Mouse (Mus musculus) MEL-GATA-1-ER (cell line): ENCODE data around the gene Psmd9.

Source experiments
- DNase-seq: peaks from one replicate; pipeline ENCODE4 v3.0.0-alpha.2; 2012; ENCODE audit warnings: low read depth; ENCODE audit errors: extremely low read depth

Gene Psmd9

DNA sequence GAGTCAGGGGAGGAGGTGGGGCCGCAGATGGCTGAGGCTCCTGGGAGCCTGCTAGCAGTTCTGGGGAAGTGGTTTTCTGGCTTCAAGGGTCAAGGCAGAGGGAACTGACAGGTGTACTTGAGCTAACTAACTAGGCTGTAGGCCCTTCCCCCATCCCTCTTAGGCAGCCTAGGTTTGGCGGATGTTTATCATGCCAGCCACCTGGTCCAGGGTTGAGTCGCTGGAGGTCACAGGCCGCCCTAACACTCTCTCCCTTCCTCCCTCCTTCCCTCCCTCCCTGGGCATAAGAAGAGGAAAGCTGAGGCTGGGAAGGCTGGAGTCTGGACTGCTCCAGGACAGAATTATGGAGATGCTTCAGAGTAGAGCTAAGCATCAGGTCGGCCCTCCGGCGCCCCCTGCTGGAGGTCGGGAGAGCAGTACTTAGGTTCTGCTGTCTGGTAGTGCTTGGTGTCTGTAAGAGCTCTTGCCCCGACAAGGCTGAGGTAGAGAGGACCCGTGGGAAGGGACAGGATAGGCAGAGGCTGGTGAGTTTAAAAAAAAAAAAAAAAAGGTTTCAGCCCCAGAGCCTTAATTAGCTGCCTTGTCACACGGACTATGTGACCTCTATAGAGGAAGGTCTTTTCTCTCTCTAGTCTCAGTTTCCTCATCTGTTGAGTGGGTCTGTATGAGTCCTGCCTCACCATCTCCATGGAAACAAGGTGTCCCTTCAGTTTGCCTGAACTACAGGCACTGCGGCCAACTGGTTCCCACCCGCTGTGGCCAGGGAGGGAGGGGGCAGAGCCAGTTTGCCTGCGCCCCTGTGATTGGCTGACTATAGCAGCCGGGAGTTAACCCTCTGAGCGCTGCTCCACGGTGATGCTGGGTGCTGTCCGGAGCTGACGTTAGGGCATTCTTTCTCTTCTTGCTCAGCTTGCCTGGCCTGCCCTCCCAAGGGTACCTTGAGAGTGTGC lies 19.5 kb upstream of the Psmd9 start:
- DNase-seq: peak; percentile 46

DNA sequence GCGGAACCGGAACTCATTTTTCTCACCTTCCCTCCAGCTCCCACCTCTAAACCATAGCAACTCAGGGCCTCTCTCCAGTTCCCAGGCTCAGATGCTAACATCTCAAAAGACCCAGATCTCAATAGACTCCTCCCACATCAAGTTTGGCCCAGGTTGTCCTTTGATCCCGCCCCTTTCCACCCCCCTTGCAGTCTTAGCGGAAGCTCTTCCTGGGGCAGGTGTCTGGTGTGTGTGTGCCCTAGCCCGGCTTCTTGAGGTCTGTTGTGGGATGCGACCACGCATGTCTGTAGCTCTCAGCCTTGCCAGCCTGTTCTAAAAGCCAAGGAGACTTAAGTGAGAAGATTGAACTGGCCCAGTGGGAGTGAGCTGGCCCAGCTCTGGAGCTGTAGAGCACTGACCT lies 18.6 kb upstream of the Psmd9 start:
- no peak for DNase-seq

DNA sequence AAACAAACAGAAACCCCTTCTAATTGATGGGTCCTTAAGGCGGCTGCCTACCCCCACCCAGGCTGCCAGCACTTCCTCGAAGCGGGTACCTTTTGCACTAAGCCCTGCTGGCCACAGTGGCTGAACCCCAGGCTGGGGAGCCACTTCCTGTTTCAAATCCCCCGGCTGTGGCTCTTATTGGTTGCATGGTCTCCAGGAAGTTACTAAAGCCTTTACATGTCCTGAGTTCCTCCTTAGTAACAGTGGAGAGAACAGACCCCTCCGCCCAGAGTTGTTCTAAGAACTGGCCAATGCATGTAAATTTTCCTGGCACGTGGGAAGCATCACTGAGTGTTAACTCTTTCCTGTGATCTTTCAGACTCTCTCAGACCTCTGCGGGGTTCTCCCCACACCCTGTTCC lies 18.1 kb upstream of the Psmd9 start:
- peak; percentile 79 for DNase-seq

DNA sequence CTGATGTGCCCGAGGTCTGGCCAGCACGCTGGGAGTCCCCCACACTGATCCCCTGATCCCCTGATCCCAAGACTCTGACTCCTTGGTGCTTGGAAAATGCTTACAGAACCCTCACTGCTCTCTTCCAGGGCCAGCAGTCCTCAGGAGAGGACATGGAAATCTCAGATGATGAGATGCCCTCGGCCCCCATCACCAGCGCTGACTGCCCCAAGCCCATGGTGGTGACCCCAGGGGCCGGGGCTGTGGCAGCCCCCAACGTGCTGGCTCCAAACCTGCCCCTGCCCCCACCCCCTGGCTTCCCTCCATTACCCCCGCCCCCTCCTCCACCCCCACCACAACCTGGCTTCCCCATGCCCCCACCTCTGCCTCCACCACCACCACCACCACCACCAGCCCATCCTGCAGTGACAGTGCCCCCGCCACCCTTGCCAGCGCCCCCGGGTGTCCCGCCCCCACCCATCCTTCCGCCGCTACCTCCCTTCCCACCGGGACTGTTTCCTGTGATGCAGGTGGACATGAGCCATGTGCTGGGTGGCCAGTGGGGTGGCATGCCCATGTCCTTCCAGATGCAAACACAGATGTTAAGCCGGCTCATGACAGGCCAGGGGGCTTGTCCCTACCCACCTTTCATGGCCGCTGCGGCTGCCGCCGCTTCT lies 17.4 kb upstream of the Psmd9 start:
- DNase-seq: no peak

DNA sequence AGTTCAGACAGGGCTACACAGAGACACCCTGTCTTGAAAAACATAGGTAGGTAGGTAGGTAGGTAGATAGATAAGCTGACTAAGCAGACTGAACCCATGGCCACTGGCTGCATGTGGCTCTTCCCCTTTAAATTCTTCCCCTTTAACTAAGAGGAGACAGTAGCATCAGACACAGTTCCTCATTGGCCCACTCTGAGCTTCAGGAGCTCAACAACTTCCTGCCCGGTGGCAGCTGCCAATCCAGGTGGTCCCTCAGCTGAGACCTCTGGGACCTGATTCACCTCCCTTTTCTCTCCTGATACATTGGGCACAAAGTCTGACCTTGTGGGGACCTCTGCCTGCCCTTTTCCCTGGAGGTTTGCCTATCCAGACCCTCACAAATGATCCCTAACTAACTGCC lies 16.3 kb upstream of the Psmd9 start:
- no peak for DNase-seq

DNA sequence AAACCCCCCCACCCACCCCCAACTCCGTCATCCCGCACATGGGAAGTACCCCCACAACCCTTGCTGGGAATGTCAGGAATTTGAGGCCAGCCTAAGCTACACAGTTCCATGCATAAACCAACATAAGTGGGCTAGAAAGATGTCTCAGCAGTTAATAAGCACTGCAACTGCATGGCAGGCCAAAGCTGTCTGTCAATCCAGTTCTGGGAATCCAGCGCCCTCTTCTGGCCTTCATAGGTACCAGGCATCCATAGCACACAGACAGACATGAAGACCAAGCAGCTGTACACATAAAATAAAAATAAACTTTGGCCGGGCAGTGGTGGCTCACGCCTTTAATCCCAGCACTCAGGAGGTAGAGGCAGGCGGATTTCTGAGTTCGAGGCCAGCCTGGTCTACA lies 13.8 kb upstream of the Psmd9 start:
- DNase-seq: peak; percentile 62

DNA sequence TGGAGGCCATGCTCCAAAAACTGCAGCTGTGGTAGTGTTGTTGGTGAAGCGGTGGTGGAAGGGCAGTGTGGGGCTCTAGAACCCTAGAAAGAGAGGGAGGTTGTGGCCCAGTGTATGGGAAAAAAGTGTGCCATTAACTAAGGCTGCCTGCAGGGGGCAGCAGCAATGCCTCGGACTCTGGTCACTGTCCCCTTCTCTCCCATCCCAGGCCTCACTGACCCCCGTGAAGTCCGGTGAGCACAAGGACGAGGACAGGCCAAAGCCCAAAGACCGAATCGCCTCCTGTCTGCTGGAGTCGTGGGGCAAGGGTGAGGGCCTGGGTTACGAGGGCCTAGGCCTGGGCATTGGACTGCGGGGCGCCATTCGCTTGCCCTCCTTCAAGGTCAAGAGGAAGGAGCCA lies 12.4 kb upstream of the Psmd9 start:
- DNase-seq: no peak

DNA sequence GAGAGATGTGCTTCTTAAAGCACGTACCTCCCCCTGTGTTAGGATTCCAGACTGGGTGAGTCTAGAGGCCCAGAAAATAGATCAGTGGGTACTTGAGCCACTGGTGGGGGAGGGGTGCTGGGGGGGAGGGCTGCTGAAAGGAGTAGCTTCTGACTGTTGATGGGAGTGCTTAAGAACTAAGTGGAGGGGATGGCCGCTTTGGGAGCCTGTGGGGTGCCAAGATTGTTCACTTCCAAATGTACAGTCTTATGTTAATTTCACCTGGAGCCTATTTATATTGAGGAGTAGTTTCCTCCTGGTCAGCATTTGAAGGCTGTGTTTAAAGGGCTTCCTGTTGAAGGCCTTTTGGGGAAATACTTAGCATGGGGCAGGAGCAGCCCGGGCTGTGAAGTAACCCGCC lies 11.2 kb upstream of the Psmd9 start:
- DNase-seq: no peak

DNA sequence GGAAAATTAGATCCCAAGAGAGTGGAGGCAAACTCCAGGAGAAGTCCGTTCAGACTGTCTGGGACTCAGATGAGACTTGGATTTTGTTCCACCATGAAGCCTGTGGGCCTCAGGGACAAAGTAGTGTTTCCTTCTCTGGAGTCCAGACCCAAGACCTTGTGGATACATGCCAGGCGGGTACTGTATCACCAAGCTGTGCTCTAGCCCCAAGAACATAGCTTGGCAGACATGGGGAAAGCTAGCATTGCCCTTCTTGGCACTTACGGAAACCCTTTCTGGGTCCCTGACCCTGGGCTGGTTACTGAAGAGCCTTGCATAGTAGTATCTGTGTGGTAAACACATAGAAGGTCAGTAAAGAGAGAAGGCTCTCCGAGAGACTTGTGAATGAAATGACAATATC lies 9.8 kb upstream of the Psmd9 start:
- no peak for DNase-seq

DNA sequence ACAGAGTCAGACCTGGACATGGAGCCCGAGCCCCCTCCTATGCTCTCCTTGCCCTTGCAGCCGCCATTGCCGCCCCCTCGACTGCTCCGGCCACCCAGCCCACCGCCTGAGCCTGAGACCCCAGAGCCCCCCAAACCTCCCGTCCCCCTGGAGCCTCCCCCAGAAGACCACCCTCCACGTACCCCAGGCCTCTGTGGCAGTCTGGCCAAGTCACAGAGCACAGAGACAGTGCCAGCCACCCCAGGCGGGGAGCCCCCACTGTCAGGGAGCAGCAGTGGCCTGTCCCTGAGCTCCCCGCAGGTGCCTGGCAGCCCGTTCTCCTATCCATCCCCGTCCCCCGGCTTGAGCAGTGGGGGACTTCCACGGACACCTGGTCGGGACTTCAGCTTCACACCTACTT lies 9.3 kb upstream of the Psmd9 start:
- DNase-seq: no peak

DNA sequence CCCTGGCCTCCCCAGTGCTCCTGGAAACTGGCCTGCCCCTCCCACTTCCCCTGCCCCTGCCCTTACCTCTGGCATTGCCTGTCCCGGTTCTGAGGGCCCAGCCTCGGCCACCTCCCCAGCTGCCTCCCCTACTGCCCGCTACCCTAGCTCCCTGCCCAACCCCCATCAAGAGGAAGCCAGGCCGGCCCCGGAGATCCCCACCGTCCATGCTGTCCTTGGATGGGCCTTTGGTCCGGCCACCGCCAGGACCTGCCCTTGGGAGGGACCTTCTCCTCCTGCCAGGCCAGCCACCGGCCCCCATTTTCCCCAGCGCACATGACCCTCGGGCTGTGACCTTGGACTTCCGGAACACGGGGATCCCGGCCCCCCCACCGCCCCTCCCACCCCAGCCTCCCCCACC lies 8.9 kb upstream of the Psmd9 start:
- no peak for DNase-seq

DNA sequence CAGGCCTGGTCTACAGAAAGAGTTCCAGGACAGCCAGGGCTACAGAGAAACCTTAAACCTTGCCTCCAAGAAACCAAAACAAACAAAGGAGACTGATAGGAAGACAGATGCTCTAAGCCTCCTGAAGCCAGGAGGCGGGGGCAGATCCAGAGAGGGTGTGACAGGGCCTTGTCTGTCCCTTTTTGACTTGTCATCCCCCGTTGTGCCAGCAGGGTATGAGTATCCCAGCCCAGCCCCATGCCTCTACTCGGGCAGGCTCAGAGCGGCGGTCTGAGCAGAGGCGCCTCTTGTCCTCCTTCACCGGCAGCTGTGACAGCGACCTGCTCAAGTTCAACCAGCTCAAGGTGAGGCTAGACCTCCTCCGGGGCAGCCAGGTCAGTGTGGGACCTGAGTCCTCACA lies 6.3 kb upstream of the Psmd9 start:
- no peak for DNase-seq

DNA sequence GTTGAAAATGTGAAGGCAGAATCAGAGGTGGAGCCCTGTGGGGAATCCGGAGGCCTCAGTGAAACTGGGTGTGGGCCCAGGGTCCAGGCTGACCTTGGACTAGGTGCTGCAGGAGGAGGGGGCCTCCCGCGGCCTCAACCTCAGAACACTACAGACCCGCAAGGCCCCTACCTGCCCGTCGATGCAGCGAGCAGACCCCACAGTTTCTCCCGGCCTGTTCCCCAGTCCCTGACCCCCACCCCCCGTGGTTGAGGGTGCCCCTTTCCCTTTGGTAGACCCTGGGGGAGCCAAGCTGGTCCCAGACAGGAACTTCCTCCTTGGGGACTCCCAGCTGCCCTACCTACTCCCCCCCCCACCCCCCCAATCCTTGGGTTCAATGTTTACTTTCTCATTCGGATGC lies 2.8 kb upstream of the Psmd9 start:
- no peak for DNase-seq

DNA sequence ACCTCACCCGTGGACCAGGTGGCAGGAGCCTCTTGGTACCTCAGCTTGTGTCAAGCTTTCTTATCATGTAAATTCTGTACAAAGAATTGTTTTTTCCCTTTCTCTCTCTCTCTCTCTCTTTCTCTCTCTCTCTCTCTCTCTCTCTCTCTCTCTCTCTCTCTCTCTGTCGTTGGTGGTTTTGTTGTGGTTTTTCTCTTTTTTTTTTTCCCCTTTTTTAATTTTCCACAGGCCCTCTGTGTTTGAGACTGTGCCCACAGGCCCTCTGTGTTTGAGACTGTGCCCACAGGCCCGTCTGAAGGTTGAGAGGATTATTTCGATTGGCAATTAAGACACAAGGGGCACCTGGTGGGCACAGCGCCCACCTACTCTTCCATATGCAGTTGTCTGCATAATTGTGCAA lies 1.6 kb upstream of the Psmd9 start:
- DNase-seq: no peak

DNA sequence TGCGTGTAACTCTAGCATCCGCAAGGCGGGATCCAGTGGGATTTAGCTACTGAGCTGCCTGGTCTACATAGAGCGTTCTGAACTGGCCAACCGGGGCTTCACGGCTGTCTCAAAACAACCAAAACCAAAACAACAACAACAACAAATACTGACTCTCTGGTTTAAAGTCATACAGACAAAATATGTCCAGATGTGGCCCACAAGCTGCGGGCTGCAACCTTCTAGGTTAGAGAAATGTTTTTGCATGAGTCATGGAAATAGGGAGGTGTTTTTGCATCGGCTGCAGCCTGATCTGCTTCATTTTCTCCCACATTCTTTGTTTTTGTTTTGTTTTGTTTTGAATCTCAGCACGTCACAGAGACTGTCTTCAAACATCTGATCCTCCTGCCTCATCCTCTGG lies 1.2 kb downstream of the Psmd9 start:
- DNase-seq: no peak

DNA sequence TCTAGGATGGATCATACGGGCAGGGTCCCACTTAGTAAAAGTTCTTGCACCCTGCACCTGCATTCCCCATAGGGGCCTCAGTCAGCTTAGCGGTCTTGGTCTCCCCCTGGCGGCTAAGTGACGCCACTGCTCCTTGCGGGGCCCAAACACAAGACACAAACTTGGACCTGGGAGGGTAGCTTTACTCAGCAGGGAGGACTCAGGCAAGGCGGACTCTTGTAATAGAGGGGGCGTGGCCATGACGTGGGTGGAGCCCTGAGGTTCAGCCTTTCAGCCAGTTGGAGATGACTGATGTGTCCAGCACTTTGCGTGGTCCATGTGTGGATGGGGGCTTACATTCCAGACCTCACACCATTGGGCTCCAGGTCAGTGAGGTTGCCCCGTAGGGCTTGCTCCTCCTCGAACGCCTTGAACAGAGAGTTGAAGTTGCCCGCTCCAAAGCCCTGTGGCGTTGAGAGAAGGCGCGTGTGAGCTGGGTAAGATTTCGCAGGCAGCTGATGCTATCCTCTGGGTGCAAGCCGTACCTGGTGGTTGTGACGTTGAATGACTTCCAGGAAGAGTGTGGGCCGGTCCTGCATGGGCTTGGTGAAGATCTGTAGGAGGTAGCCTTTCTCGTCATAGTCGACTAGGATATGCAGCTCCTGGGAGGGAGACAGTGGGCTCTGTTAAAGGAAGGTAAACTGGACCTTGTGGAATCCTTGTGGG lies 2.6 kb downstream of the Psmd9 start:
- peak; percentile 56 for DNase-seq

DNA sequence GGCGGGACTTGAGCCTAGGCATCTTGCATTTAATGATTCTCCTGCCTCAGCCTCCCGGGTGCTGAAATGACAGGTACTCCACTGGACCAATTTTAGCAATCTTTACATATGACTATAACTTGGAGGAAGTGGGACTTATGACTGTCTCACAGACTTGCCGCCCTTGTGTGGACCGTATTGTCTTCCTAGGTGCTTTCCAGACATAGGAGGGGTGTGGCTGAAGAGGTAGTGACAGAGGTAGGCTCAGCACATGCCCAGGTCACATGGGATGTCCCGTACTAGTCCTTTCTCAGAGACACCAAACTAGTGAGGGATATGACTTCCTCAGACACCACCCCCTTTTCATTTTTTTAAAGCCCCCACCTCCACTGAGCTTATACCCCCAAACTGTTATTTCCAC lies 9.6 kb downstream of the Psmd9 start:
- no peak for DNase-seq

DNA sequence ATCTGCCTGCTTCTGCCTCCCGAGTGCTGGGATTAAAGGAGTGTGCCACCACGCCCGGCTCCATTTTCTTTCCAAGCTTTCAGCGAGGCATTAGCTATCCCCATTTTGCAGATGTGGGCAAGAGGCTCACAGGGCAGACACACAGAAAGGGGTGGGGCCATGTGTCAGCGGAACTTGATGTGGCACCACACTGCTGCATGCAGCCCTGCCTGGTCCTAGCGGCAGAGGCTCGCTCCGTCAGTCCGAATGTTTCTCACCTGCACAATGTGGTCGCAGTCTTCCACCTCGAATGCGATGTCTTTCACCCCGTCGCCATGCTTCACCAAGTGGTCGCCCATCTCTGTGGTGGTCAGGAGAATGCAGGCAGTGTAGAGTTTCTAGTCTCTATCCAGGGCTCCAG lies 11.2 kb downstream of the Psmd9 start:
- DNase-seq: no peak

DNA sequence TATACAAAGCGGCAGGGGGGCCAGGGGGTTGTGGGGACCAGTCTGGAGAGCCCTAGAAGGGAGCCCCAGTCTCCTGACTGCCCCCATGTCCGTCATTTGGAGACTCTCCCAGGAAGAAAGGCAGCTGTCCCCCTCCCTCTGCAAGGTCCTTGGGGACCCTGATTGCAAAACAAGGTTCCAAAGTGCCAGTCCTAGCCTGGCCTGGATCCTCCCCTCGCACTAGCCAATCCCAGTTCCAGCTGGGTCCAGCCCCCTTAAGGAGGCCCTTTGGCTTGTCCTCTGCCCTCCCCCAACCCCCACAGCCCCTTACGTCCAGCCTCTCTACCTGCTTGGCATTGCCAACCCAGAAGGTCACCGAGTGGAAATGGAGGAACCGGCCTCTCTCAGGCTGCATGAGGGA lies 12.3 kb downstream of the Psmd9 start:
- DNase-seq: no peak

DNA sequence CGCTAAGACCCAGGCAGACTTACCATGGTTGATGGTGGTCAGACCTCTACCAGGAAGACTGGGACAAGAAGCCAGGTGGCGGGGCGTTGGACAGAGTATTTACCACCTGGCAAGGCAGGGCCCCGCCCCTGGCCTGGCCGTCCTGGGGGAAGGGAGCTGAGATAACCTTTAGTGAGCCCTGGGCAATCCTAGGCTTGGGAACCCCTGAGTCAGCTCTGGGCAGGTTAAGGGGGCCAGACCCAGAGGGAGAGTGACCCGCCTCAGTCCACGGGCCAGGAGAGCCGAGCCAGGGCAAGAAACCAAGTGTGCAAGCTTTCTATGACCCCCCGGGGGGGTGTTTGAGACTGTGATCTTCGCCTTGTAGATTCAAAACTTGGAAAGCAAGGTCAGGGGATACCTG lies 13.4 kb downstream of the Psmd9 start, which contains the start of gene Hpd:
Gene Hpd (minus strand): TSS at position 77 of the 400 bp plus-strand sequence.
- no peak for DNase-seq

DNA sequence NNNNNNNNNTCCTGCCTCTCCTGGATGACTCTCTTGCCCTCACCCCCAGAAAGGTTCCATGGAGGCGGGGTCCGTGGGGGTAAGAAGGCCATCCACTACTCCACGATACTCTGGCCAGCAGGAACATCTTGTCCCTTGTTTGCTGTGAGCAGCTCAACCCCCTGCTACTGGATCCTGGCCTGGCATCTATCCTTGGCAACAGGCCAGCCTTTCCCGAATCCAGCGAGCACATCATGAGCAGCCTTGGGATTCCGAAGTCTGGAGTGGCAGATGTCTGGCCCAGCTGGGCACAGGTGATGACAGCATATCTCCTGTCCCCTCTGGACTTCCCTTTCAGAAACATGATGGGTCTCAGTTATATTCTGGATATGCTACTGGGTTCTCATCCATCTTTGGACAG lies 16.8 kb downstream of the Psmd9 start:
- DNase-seq: no peak

DNA sequence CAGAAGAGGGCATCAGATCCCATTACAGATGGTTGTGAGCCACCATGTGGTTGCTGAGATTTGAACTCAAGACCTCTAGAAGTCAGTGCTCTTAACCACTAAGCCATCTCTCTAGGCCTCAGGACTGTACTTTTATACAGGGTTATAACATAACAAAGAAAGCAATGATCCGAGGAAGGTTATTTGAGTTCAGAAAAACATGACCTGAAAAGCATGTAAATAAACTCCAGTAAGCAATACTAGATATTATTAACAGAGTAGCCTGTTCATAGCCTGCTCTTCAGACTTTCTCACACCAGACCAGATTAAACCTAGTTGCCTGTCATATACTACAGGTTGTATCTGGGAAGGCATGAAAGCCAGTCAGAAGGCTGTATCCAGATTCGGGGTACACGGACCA lies 18.1 kb downstream of the Psmd9 start:
- DNase-seq: no peak
